Mouse (Mus musculus) MEL (cell line): ENCODE data around the gene Slc9a3r2. TPM values are rescaled to one million over a fixed set of nuclear protein-coding genes. Genes with fewer than 3 reads are reported as not detected.

ENCODE experiments used
- DNase-seq: peaks from one replicate; pipeline ENCODE4 v3.0.0; 2011; ENCODE audit warnings: low read depth, low spot score
- H3K27ac ChIP-seq: 2 replicates; pipeline ENCODE4 v1.5.1; 2012; ENCODE audit warnings: low read depth, mild to moderate bottlenecking, control low read depth, low read length, moderate library complexity; ENCODE audit not compliant: control insufficient read depth
- H3K27me3 ChIP-seq, 2 experiments: fragments of 150-350 bp in 1 of 2; sonication (generic) in 1 of 2; 2 replicates each; pipeline ENCODE4 v1.6.1; 2012; ENCODE audit warnings: low read length in 2 of 2, mild to moderate bottlenecking in 2 of 2, improper control_type of control experiment in 1 of 2, moderate library complexity in 1 of 2; ENCODE audit not compliant: insufficient read depth in 2 of 2, control insufficient read depth in 1 of 2
- H3K36me3 ChIP-seq, 2 experiments: 2 replicates each; pipeline ENCODE4 v1.6.1; 2012 to 2014; ENCODE audit warnings: low read length in 2 of 2, improper control_type of control experiment in 1 of 2, inconsistent platforms in 1 of 2, mild to moderate bottlenecking in 1 of 2; ENCODE audit not compliant: insufficient read depth in 2 of 2, control insufficient read depth in 1 of 2
- H3K4me1 ChIP-seq, 2 experiments: fragments of 150-350 bp in 1 of 2; sonication (generic) in 1 of 2; 2 replicates each; pipeline ENCODE4 v1.6.1; 2012; ENCODE audit warnings: low read length in 2 of 2, improper control_type of control experiment in 1 of 2, mild to moderate bottlenecking in 1 of 2; ENCODE audit not compliant: insufficient read depth in 2 of 2, control insufficient read depth in 1 of 2
- H3K4me3 ChIP-seq, 2 experiments: fragments of 150-350 bp in 1 of 2; sonication (generic) in 1 of 2; 2 replicates each; pipeline ENCODE4 v1.5.1; 2012; ENCODE audit warnings: low read depth in 2 of 2, low read length in 2 of 2, mild to moderate bottlenecking in 2 of 2, moderate library complexity in 2 of 2, control low read depth in 1 of 2, improper control_type of control experiment in 1 of 2; ENCODE audit not compliant: control insufficient read depth in 1 of 2, insufficient read depth in 1 of 2
- H3K79me2 ChIP-seq: 2 replicates; pipeline ENCODE4 v1.6.1; 2012; ENCODE audit warnings: mild to moderate bottlenecking, low read length, moderate library complexity; ENCODE audit not compliant: control insufficient read depth, poor library complexity, insufficient read depth
- H3K9ac ChIP-seq: 2 replicates; pipeline ENCODE4 v1.6.1; 2012; ENCODE audit warnings: low read depth, mild to moderate bottlenecking, control low read depth, low read length, moderate library complexity; ENCODE audit not compliant: control insufficient read depth, poor library complexity, severe bottlenecking
- H3K9me3 ChIP-seq: fragments of 150-350 bp; sonication (generic); replicated peaks from 2 replicates; pipeline ENCODE4 v1.6.1; 2012; ENCODE audit warnings: mild to moderate bottlenecking, low read length, improper control_type of control experiment, moderate library complexity; ENCODE audit not compliant: insufficient read depth
- BHLHE40 ChIP-seq: IDR thresholded peaks from 2 replicates; pipeline ENCODE4 v1.6.1; 2012; ENCODE audit warnings: low read depth, mild to moderate bottlenecking, inconsistent platforms, low read length, improper control_type of control experiment, borderline replicate concordance
- CHD2 ChIP-seq: IDR thresholded peaks from 2 replicates; pipeline ENCODE4 v1.6.1; 2011; ENCODE audit warnings: low read length, improper control_type of control experiment
- E2F4 ChIP-seq: IDR thresholded peaks from 2 replicates; pipeline ENCODE4 v1.6.1; 2011; ENCODE audit warnings: low read depth, low read length, improper control_type of control experiment, borderline replicate concordance
- ELF1 ChIP-seq: IDR thresholded peaks from 2 replicates; pipeline ENCODE4 v1.6.1; 2014; ENCODE audit warnings: low read depth, mild to moderate bottlenecking, inconsistent platforms, low read length, improper control_type of control experiment, moderate library complexity
- GABPA ChIP-seq: IDR thresholded peaks from 2 replicates; pipeline ENCODE4 v1.6.1; 2012; ENCODE audit warnings: low read depth, mild to moderate bottlenecking, inconsistent platforms, low read length, improper control_type of control experiment, moderate library complexity
- HCFC1 ChIP-seq: IDR thresholded peaks from 2 replicates; pipeline ENCODE4 v1.6.1; 2012; ENCODE audit warnings: low read depth, mild to moderate bottlenecking, inconsistent platforms, low read length, improper control_type of control experiment, moderate library complexity
- JUND ChIP-seq: IDR thresholded peaks from 2 replicates; pipeline ENCODE4 v1.6.1; 2011; ENCODE audit warnings: low read depth, mild to moderate bottlenecking, improper control_type of control experiment, low read length
- MAX ChIP-seq: IDR thresholded peaks from 2 replicates; pipeline ENCODE4 v1.6.1; 2011; ENCODE audit warnings: low read length, improper control_type of control experiment
- MAZ ChIP-seq: IDR thresholded peaks from 2 replicates; pipeline ENCODE4 v1.6.1; 2012; ENCODE audit warnings: low read depth, mild to moderate bottlenecking, inconsistent platforms, low read length, improper control_type of control experiment
- MEF2A ChIP-seq: IDR thresholded peaks from 2 replicates; pipeline ENCODE4 v1.6.1; 2014; ENCODE audit warnings: low read depth, mild to moderate bottlenecking, inconsistent platforms, low read length, improper control_type of control experiment; ENCODE audit not compliant: poor library complexity, insufficient replicate concordance, severe bottlenecking; ENCODE audit errors: extremely low read depth
- MXI1 ChIP-seq: IDR thresholded peaks from 2 replicates; pipeline ENCODE4 v1.6.1; 2011; ENCODE audit warnings: mild to moderate bottlenecking, low read depth, low read length, improper control_type of control experiment
- MYB ChIP-seq: IDR thresholded peaks from 2 replicates; pipeline ENCODE4 v1.6.1; 2011; ENCODE audit warnings: mild to moderate bottlenecking, low read depth, low read length, improper control_type of control experiment
- NRF1 ChIP-seq: IDR thresholded peaks from 2 replicates; pipeline ENCODE4 v1.6.1; 2014; ENCODE audit warnings: low read depth, mild to moderate bottlenecking, inconsistent platforms, low read length, improper control_type of control experiment, moderate library complexity; ENCODE audit not compliant: poor library complexity, insufficient read depth, severe bottlenecking
- POLR2AphosphoS2 ChIP-seq: IDR thresholded peaks from 2 replicates; pipeline ENCODE4 v1.6.1; 2011; ENCODE audit warnings: low read length, improper control_type of control experiment
- RCOR1 ChIP-seq: IDR thresholded peaks from 2 replicates; pipeline ENCODE4 v1.6.1; 2012; ENCODE audit warnings: low read depth, mild to moderate bottlenecking, inconsistent platforms, low read length, improper control_type of control experiment
- ZC3H11A ChIP-seq: IDR thresholded peaks from 2 replicates; pipeline ENCODE4 v1.6.1; 2012; ENCODE audit warnings: low read depth, mild to moderate bottlenecking, inconsistent platforms, low read length, improper control_type of control experiment
- ZMIZ1 ChIP-seq: IDR thresholded peaks from 2 replicates; pipeline ENCODE4 v1.6.1; 2012; ENCODE audit warnings: low read depth, mild to moderate bottlenecking, inconsistent platforms, low read length, improper control_type of control experiment, moderate library complexity
- polyA plus RNA-seq, 2 experiments: library from polyadenylated mRNA; stranded (reverse) in 1 of 2; unstranded in 1 of 2; fragments of >175 nt in 1 of 2; fragments of >200 nt in 1 of 2; gene quantifications; 2 replicates each; pipeline versions ENCODE4 v1.2.1 to v1.2.4; 2012; ENCODE audit warnings: low replicate concordance in 2 of 2, low read depth in 1 of 2; ENCODE audit not compliant: insufficient read length in 2 of 2, insufficient read depth in 1 of 2, missing spikeins in 1 of 2
- total RNA-seq: library from RNA; depleted of rRNA; stranded (reverse); fragments of 300-350 nt; gene quantifications from 2 replicates; pipeline ENCODE4 v1.2.3, GENCODE M21; 2012

The Slc9a3r2 gene
- total and polyA plus RNA-seq, 3 experiments = 0.96 to 3.5 TPM; not detected in 1

DNA sequence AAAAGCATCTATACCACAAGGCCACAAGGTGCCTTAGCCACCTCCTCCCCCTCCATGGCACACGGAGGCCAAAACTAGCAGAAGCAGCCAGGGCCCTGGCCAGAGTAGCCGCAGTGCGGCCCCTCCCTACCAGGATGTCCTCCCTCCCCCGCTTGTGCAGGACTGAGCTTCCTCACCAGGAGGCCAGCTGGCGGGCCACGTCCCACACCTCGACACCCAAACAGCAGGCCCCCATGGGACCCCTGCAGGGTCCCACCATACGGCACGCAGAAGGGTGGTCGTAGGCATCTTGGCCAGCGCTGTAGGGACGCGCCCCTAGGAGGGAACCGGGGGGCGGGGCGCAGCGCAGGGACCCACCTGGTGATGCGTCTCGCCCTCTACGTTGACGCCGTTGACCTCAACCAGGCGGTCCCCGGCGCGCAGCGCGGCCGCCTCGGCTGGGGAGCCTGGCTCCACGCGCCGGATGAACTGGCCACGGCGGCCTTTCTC, 502 bp downstream of the Slc9a3r2 start:
- Histone ChIP-seq H3K36me3 (no peaks in the 10 kb centered on the region), H3K27me3 (peaks cover 16 to 25% of the 10 kb centered on the region in 2 experiments), H3K4me3 (peak overlapping the region; percentile 53 to 56; a peak in 3 of 4 replicates), H3K9ac (peak overlapping the region; percentile 52), H3K27ac (no peak overlapping the region), H3K9me3 (no peaks in the 10 kb centered on the region), H3K79me2 (no peaks in the 10 kb centered on the region), H3K4me1 (no peaks in the 10 kb centered on the region)
- no peak for DNase-seq
- no peak for TF ChIP-seq ZC3H11A
- no peak for TF ChIP-seq MAZ
- no peak for TF ChIP-seq RCOR1
- TF ChIP-seq ZMIZ1 = no peak
- TF ChIP-seq MYB = no peak
- no peak for TF ChIP-seq MAX
- no peak for TF ChIP-seq HCFC1
- no peak for TF ChIP-seq GABPA
- no peak for TF ChIP-seq POLR2AphosphoS2
- no peak for TF ChIP-seq JUND
- TF ChIP-seq ELF1 = no peak
- no peak for TF ChIP-seq BHLHE40
- no peak for TF ChIP-seq NRF1
- no peak for TF ChIP-seq MXI1
- TF ChIP-seq E2F4 = no peak

- Histone ChIP-seq H3K36me3 (no peaks in the 10 kb centered on the region), H3K27me3 (peaks cover 16 to 25% of the 10 kb centered on the region in 2 experiments), H3K9me3 (no peaks in the 10 kb centered on the region), H3K4me1 (no peaks in the 10 kb centered on the region), H3K4me3 (no peak overlapping the region), H3K9ac (no peak overlapping the region), H3K79me2 (no peaks in the 10 kb centered on the region), H3K27ac (no peak overlapping the region)
- no peak for DNase-seq
- TF ChIP-seq POLR2AphosphoS2 (no peak), MEF2A (no peak), HCFC1 (no peak), CHD2 (no peak), RCOR1 (no peak), E2F4 (no peak)
These were observed 1.3 kb downstream of the Slc9a3r2 start for GRCm38 (mm10) chr17:24648731-24649377.
